Mouse (Mus musculus): ENCODE data around the gene Gm20605. TPM values are rescaled to one million over a fixed set of nuclear protein-coding genes. Genes with fewer than 3 reads are reported as not detected.
A peak's percentile ranks its signal among the peaks of the same experiment; 100 is the strongest.

Gm20605 gene
- polyA plus RNA-seq, 1 experiment, result 3.3 TPM

DNA sequence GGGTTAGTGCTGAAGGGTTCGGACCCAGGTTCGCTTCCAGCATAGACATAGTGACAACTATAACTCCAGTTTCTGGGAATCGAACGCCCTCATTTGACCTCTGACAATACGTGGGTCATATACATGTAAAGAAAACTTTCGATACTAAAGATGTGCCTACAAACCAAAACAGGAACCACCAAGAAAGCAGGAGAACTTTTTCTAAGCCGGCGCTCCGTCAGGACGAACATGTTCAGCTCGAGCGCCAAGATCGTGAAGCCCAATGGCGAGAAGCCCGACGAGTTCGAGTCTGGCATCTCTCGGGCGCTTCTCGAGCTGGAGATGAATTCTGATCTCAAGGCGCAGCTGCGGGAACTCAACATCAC is 27.6 kb upstream of the Gm20605 start:
- no peaks in the 10 kb centered on the region for H3K27me3 ChIP-seq (ENCODE audit: control insufficient read depth, insufficient read depth, insufficient read length)
- no peak for TF ChIP-seq MAX (IDR thresholded peaks at IDR 0.05; ENCODE audit: low read depth)
- no peak for TF ChIP-seq CEBPB (IDR thresholded peaks at IDR 0.05; ENCODE audit: insufficient read depth, poor library complexity, severe bottlenecking)
- no peak for TF ChIP-seq TCF3 (IDR thresholded peaks at IDR 0.05; ENCODE audit: insufficient read length, low read depth)
- TF ChIP-seq MYOG (IDR thresholded peaks at IDR 0.05; ENCODE audit: control insufficient read depth in 1 of 3, insufficient read depth in 1 of 3, insufficient read length in 2 of 3, low read depth in 2 of 3), result no peak
- no peak for TF ChIP-seq SRF (IDR thresholded peaks at IDR 0.05; ENCODE audit: control insufficient read depth, insufficient read length, low read depth)
- TF ChIP-seq REST (IDR thresholded peaks at IDR 0.05; ENCODE audit: insufficient read depth, insufficient read length), result no peak
- TF ChIP-seq E2F4 (IDR thresholded peaks at IDR 0.05; ENCODE audit: insufficient read depth), result no peak
- no peak for TF ChIP-seq POLR2A (IDR thresholded peaks at IDR 0.05; ENCODE audit: insufficient read length, low read depth)
- TF ChIP-seq TCF12 (IDR thresholded peaks at IDR 0.05; ENCODE audit: insufficient read depth, poor library complexity, severe bottlenecking), result no peak

DNA sequence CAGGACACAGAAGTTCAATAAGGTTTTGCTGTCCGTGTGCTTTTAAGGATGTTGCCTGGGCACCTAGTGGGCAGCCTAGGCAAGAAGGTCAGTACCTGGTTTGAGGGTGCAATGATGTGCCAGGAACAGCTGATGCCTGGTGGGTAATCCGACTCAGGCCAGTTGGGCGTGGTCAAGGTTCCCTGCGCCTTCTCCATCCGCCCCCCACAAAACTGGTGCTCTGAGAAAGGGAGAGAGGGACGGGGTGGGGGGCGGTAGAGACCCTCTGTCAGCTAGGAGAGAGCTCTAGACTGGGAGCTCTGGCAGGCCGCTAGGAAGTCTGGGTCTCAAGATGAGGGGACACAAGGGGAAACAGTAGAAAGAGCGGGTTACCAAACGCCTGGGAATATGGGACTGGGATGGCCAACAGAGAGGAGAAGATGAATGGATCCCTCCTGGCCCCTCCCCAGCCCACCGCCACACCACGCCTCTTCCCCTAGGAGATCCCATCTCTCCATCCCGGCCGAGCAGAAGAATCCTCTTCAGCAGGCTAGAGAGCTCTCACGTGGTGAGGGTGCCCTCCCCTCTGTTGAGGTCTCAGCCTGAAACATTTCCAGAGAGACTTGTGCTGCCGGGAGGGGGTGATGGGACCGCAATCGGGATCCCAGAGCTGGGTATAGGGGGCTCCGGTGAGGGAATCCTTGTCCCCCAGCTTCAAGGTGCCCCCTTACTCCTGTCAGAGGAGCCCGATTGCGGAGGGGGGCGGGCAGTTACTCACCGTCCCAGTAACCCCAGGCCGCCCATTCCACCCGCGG is 20.9 kb upstream of the Gm20605 start:
- TF ChIP-seq MYOD1 (IDR thresholded peaks at IDR 0.05; ENCODE audit: control insufficient read depth in 1 of 3, insufficient read length in 2 of 3, low read depth in 2 of 3), result peak in 2 of 3 experiments; percentile 7 to 34
- TF ChIP-seq REST (IDR thresholded peaks at IDR 0.05; ENCODE audit: insufficient read depth, insufficient read length), result no peak

More for the DNA sequence above, 27.6 kb upstream of the Gm20605 start:
- Histone ChIP-seq H3K4me3 (peak overlapping the region; percentile 56), H3K79me2 (ENCODE audit: control insufficient read depth, insufficient read depth) (peaks cover 13% of the 10 kb centered on the region), H3K4me2 (ENCODE audit: low read depth) (peak overlapping the region; percentile 90), H3K36me3 (ENCODE audit: control insufficient read depth, insufficient read depth) (peaks cover 9% of the 10 kb centered on the region), H3ac (ENCODE audit: control insufficient read depth, insufficient read length) (peak overlapping the region; percentile 43)

DNA sequence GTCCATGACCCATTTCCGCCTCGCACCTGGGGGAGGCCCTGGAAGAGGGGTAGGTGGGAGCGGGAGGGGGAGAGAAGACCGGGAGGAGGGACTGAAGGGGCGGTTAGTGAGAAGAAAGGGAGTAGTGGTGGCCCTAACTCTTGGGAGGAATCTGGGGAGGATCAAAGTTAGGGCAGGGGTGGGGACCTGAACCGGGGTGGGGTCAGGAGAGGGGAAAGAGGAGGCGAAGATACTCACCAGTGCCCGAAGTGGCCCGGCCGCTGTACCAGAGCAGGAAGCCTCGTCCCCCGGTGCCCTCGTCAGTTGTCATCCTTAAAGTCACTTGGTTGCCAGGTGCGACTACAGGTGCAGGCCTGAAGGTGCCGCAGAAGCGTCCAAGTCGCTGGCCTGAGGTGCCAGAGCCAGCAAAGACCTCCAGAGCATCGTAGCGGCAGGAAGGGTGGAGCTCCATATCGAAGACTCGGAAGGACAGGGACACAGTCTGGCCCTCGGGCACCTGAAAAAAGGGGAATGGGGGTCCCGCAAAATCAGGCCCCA is 20.3 kb upstream of the Gm20605 start:
- Histone ChIP-seq H3K27me3 (ENCODE audit: control insufficient read depth, insufficient read depth, insufficient read length) (no peaks in the 10 kb centered on the region), H3K4me2 (ENCODE audit: low read depth) (no peak overlapping the region), H3K79me2 (ENCODE audit: control insufficient read depth, insufficient read depth) (peaks cover 31% of the 10 kb centered on the region), H3ac (ENCODE audit: control insufficient read depth, insufficient read length) (no peak overlapping the region), H3K4me3 (no peak overlapping the region), H3K36me3 (ENCODE audit: control insufficient read depth, insufficient read depth) (peaks cover 9% of the 10 kb centered on the region)
- TF ChIP-seq CEBPB (IDR thresholded peaks at IDR 0.05; ENCODE audit: insufficient read depth, poor library complexity, severe bottlenecking), result no peak
- TF ChIP-seq E2F4 (IDR thresholded peaks at IDR 0.05; ENCODE audit: insufficient read depth), result no peak
- TF ChIP-seq SRF (IDR thresholded peaks at IDR 0.05; ENCODE audit: control insufficient read depth, insufficient read length, low read depth), result no peak
- no peak for TF ChIP-seq MYOD1 (IDR thresholded peaks at IDR 0.05; ENCODE audit: control insufficient read depth in 1 of 3, insufficient read length in 2 of 3, low read depth in 2 of 3)
- TF ChIP-seq POLR2AphosphoS2 (IDR thresholded peaks at IDR 0.05; ENCODE audit: insufficient read length, low read depth), result no peak
- TF ChIP-seq POLR2A (IDR thresholded peaks at IDR 0.05; ENCODE audit: insufficient read length, low read depth), result no peak
- no peak for TF ChIP-seq REST (IDR thresholded peaks at IDR 0.05; ENCODE audit: insufficient read depth, insufficient read length)
- TF ChIP-seq MAX (IDR thresholded peaks at IDR 0.05; ENCODE audit: low read depth), result no peak

More for the DNA sequence above, 20.9 kb upstream of the Gm20605 start:
- Histone ChIP-seq H3K27me3 (ENCODE audit: control insufficient read depth, insufficient read depth, insufficient read length) (no peaks in the 10 kb centered on the region), H3K36me3 (ENCODE audit: control insufficient read depth, insufficient read depth) (peaks cover 9% of the 10 kb centered on the region), H3K4me3 (no peak overlapping the region), H3K79me2 (ENCODE audit: control insufficient read depth, insufficient read depth) (peaks cover 32% of the 10 kb centered on the region), H3K4me2 (ENCODE audit: low read depth) (no peak overlapping the region), H3ac (ENCODE audit: control insufficient read depth, insufficient read length) (no peak overlapping the region)

DNA sequence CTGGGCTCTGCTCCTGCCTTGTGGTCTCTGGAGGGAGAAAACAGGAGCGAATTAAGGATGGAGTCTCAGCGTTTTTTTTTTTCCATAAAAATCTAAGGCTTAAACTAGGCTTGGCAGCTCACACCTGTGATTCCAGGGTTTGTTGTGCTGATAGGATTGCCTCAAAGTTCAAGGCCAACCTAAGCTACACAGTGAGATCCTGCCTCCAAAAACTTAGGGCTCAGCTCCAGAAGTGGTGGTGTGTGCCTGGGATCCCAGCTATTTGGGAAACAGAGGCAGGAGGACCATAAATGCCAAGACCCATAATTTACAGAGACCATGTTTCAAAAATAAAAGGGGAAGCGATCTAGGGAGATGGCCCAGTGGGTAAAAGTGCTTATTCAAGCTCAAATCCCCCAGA is 19.7 kb upstream of the Gm20605 start:
- Histone ChIP-seq H3ac (ENCODE audit: control insufficient read depth, insufficient read length) (no peak overlapping the region), H3K36me3 (ENCODE audit: control insufficient read depth, insufficient read depth) (peaks cover 9% of the 10 kb centered on the region), H3K79me2 (ENCODE audit: control insufficient read depth, insufficient read depth) (peaks cover 31% of the 10 kb centered on the region), H3K27me3 (ENCODE audit: control insufficient read depth, insufficient read depth, insufficient read length) (no peaks in the 10 kb centered on the region), H3K4me3 (peak overlapping the region; percentile 43), H3K4me2 (ENCODE audit: low read depth) (peak overlapping the region; percentile 88)
- TF ChIP-seq USF1 (IDR thresholded peaks at IDR 0.05; ENCODE audit: low read depth) (no peak), MYOG (IDR thresholded peaks at IDR 0.05; ENCODE audit: control insufficient read depth in 1 of 3, insufficient read depth in 1 of 3, insufficient read length in 2 of 3, low read depth in 2 of 3) (no peak), POLR2A (IDR thresholded peaks at IDR 0.05; ENCODE audit: insufficient read length, low read depth) (no peak), E2F4 (IDR thresholded peaks at IDR 0.05; ENCODE audit: insufficient read depth) (no peak), CEBPB (IDR thresholded peaks at IDR 0.05; ENCODE audit: insufficient read depth, poor library complexity, severe bottlenecking) (no peak), POLR2AphosphoS2 (IDR thresholded peaks at IDR 0.05; ENCODE audit: insufficient read length, low read depth) (no peak), TCF3 (IDR thresholded peaks at IDR 0.05; ENCODE audit: insufficient read length, low read depth) (no peak), MYOD1 (IDR thresholded peaks at IDR 0.05; ENCODE audit: control insufficient read depth in 1 of 3, insufficient read length in 2 of 3, low read depth in 2 of 3) (no peak), MAX (IDR thresholded peaks at IDR 0.05; ENCODE audit: low read depth) (no peak), REST (IDR thresholded peaks at IDR 0.05; ENCODE audit: insufficient read depth, insufficient read length) (no peak), TCF12 (IDR thresholded peaks at IDR 0.05; ENCODE audit: insufficient read depth, poor library complexity, severe bottlenecking) (no peak)

DNA sequence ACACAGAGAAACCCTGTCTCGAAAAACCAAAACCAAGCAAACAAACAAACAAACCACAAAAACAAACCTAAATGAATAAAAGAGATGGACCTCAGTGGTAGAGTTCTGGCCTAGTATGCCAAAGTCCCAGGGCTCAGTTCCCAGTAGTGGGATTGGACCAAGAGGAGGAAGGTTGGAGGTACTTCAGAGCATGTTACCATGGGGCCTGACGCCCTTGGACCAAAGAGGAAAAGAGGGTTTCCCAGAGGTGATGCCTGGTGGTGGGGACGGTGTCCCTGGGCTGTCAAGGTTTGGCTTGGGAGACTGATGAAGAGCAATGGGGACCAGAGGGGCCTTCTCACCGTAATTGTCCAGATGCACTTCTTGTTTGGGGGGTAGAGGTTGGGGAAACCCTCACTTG is 18.9 kb upstream of the Gm20605 start:
- peak overlapping the region; percentile 25 for H3ac ChIP-seq (ENCODE audit: control insufficient read depth, insufficient read length)
- H3K4me3 ChIP-seq, result peak overlapping the region; percentile 43
- TF ChIP-seq POLR2AphosphoS2 (IDR thresholded peaks at IDR 0.05; ENCODE audit: insufficient read length, low read depth) (no peak), REST (IDR thresholded peaks at IDR 0.05; ENCODE audit: insufficient read depth, insufficient read length) (no peak), POLR2A (IDR thresholded peaks at IDR 0.05; ENCODE audit: insufficient read length, low read depth) (no peak), TCF3 (IDR thresholded peaks at IDR 0.05; ENCODE audit: insufficient read length, low read depth) (no peak), MYOD1 (IDR thresholded peaks at IDR 0.05; ENCODE audit: control insufficient read depth in 1 of 3, insufficient read length in 2 of 3, low read depth in 2 of 3) (no peak), TCF12 (IDR thresholded peaks at IDR 0.05; ENCODE audit: insufficient read depth, poor library complexity, severe bottlenecking) (no peak), E2F4 (IDR thresholded peaks at IDR 0.05; ENCODE audit: insufficient read depth) (no peak)
- no peaks in the 10 kb centered on the region for H3K27me3 ChIP-seq (ENCODE audit: control insufficient read depth, insufficient read depth, insufficient read length)
- H3K36me3 ChIP-seq (ENCODE audit: control insufficient read depth, insufficient read depth), result peaks cover 6% of the 10 kb centered on the region
- peaks cover 31% of the 10 kb centered on the region for H3K79me2 ChIP-seq (ENCODE audit: control insufficient read depth, insufficient read depth)
- H3K4me2 ChIP-seq (ENCODE audit: low read depth), result peak overlapping the region; percentile 88

All from myocyte (in vitro differentiated cells).